Mouse (Mus musculus): ENCODE data around the gene Sema6b.

- TF ChIP-seq GATA1 (IDR thresholded peaks at IDR 0.05; ENCODE audit: low read length), result no peak
- TF ChIP-seq TAL1 (IDR thresholded peaks at IDR 0.05; ENCODE audit: low read length), result no peak
These were observed 8.1 kb upstream of the Sema6b start for GRCm38 (mm10) chr17:56148280-56148679.
